In genomic region chr2:158376798-158377197, GRCm38 (mm10) we compare ENCODE assay signal across 12 mouse cellular contexts. TPM values are rescaled to one million over a fixed set of nuclear protein-coding genes. Genes with fewer than 3 reads are reported as not detected.
DNase-seq lines count a peak whose midpoint lies in the region; ATAC-seq lines count a peak whose summit lies in the region.
"Had no signal": no experiment of that assay in that cellular context is flagged by ENCODE, and none has a peak within 500 bp of the region (broad histone marks: within the 10 kb centered on the region; RNA-seq: fewer than 3 reads in every experiment).

No protein-coding gene starts in this region.

- peak overlapping the region; percentile 35 for H3K9ac ChIP-seq in neural tube, embryonic 11.5 days (ENCODE audit: low read length)
- H3K9ac ChIP-seq in forebrain, embryonic 13.5 days = no peak overlapping the region
- H3K9ac ChIP-seq: stomach, embryonic 15.5 days had no signal

- no peaks in the 10 kb centered on the region for H3K36me3 ChIP-seq in neural tube, embryonic 11.5 days (ENCODE audit: control insufficient read depth, insufficient read depth, low read length)
- no peaks in the 10 kb centered on the region for H3K36me3 ChIP-seq in forebrain, embryonic 13.5 days (ENCODE audit: poor library complexity, severe bottlenecking)
- H3K36me3 ChIP-seq: limb, embryonic 10.5 days; stomach, embryonic 15.5 days had no signal

- peak overlapping the region; percentile 68; the same call in 1 of the 2 replicates for H3K4me2 ChIP-seq in neural tube, embryonic 11.5 days (ENCODE audit: low read depth)
- H3K4me2 ChIP-seq in forebrain, embryonic 13.5 days = peak overlapping the region; percentile 61
- H3K4me2 ChIP-seq: stomach, embryonic 15.5 days had no signal

- H3K27ac ChIP-seq in neural tube, embryonic 11.5 days (ENCODE audit: low read depth, low read length) = no peak overlapping the region
- H3K27ac ChIP-seq in forebrain, embryonic 13.5 days = no peak overlapping the region
- H3K27ac ChIP-seq: limb, embryonic 10.5 days; stomach, embryonic 15.5 days had no signal

- H3K27me3 ChIP-seq in neural tube, embryonic 11.5 days (ENCODE audit: control insufficient read depth, insufficient read depth, low read length) = 0 out of 2 replicates have a peak, but pooled peaks cover 2% of the 10 kb centered on the region
- peaks cover 34% of the 10 kb centered on the region for H3K27me3 ChIP-seq in forebrain, embryonic 13.5 days

- peak; percentile 12 for DNase-seq in neural tube, embryonic 11.5 days (ENCODE audit: low spot score)
- no peak for DNase-seq in neural tube, embryonic 10.5 days (ENCODE audit: extremely low spot score, low spot score)
- DNase-seq in left cerebral cortex, postnatal 25 days (ENCODE audit: low spot score in 2 of 2) = peak; percentile 62 to 67
- peak; percentile 30 to 50 for DNase-seq in right cerebral cortex, postnatal 36 days (ENCODE audit: low spot score in 2 of 2)
- no peak for DNase-seq in adipocyte (ENCODE audit: low spot score)
- DNase-seq in heart, postnatal 10 days = no peak
- DNase-seq: heart, adult 18-20 months had no signal

- H3K9me3 ChIP-seq in neural tube, embryonic 11.5 days (ENCODE audit: control insufficient read depth, low read length) = no peaks in the 10 kb centered on the region
- H3K9me3 ChIP-seq in forebrain, embryonic 13.5 days (replicated peaks) = no peaks in the 10 kb centered on the region
- H3K9me3 ChIP-seq: limb, embryonic 10.5 days; stomach, embryonic 15.5 days had no signal

- ATAC-seq in neural tube, embryonic 11.5 days (ENCODE audit: insufficient read depth, low FRiP score, low TSS enrichment) = no peak
- ATAC-seq in forebrain, embryonic 13.5 days = no peak
- ATAC-seq: intestine, embryonic 16.5 days had no signal

- 68% methylated on average over 7 of the region's 7 CpGs for WGBS in neural tube, embryonic 11.5 days
- WGBS in forebrain, embryonic 13.5 days = 70% methylated on average over 7 of the region's 7 CpGs

- intact Hi-C loops in left cerebral cortex, postnatal 25 days (cut with DNase I) = loop anchor here (5.0 kb wide), 1 partner anchor 266 kb away; no protein-coding TSS in a partner anchor
- intact Hi-C loops in heart, postnatal 10 days (cut with DNase I) = no loop called here

- H3K4me1 ChIP-seq in neural tube, embryonic 11.5 days (ENCODE audit: control insufficient read depth, insufficient read depth, low read length) = no peaks in the 10 kb centered on the region
- H3K4me1 ChIP-seq in forebrain, embryonic 13.5 days = peaks cover 9% of the 10 kb centered on the region; the same call in 1 of the 2 replicates

- H3K4me3 ChIP-seq in neural tube, embryonic 11.5 days (ENCODE audit: low read depth, low read length) = peak overlapping the region; percentile 29
- peak overlapping the region; percentile 33 for H3K4me3 ChIP-seq in forebrain, embryonic 13.5 days
- H3K4me3 ChIP-seq: stomach, embryonic 15.5 days had no signal

RNA-seq across cellular contexts. Expression of gene Snhg11, which starts 1.4 kb away (rescaled TPM):
- polyA plus RNA-seq in neural tube, embryonic 11.5 days (2014; fragmentation: Nextera tagmentation; extraction: Ambion mirVana) = 39.6 and 42.3 TPM in 2 replicates
- 56.7 and 73.0 TPM in 2 replicates for polyA plus RNA-seq in forebrain, embryonic 13.5 days (2015; fragmentation: Nextera tagmentation; extraction: Ambion mirVana)
- 100 to 1,000 TPM; 540 to 648 TPM for total RNA-seq in left cerebral cortex, postnatal 25 days (2021)
- under 1 TPM in 1 of 2 experiments, not detected in 1; 0.24 TPM for total RNA-seq in heart, postnatal 10 days (2021)
- total RNA-seq: MEL had no signal

RNA-seq across cellular contexts. Expression of gene Ralgapb, which starts 32.9 kb away (rescaled TPM):
- 23.1 and 24.8 TPM in 2 replicates for polyA plus RNA-seq in neural tube, embryonic 11.5 days (2014; fragmentation: Nextera tagmentation; extraction: Ambion mirVana)
- polyA plus RNA-seq in forebrain, embryonic 13.5 days (2015; fragmentation: Nextera tagmentation; extraction: Ambion mirVana) = 20.4 and 22.3 TPM in 2 replicates
- 100 to 1,000 TPM; 103 to 106 TPM for total RNA-seq in left cerebral cortex, postnatal 25 days (2021)
- 10 to 100 TPM; 30.5 to 33.3 TPM for total RNA-seq in heart, postnatal 10 days (2021)

Comparison
In these comparisons a context has a peak if more than half of its experiments do, and no peak if none do; other contexts are left out.
1. DNase-seq: peak in neural tube, embryonic 11.5 days (single experiment), left cerebral cortex, postnatal 25 days (2 of 2) and right cerebral cortex, postnatal 36 days (2 of 2); none in neural tube, embryonic 10.5 days (single experiment), adipocyte (single experiment) and heart, postnatal 10 days (0 of 2).
2. RNA of gene Snhg11, which starts 1.4 kb away (total RNA-seq): 540 to 648 TPM in left cerebral cortex, postnatal 25 days; 0.24 TPM in heart, postnatal 10 days; every median in the first group is over 100 times any median in the second.